Mouse (Mus musculus): ENCODE measurements at regions not wholly inside any gene's neighbourhood (a gene's known extent, or its start where the extent isn't known, plus 50 kb on each side); places are given as distances from the start of the nearest gene placed in this dataset.

DNA sequence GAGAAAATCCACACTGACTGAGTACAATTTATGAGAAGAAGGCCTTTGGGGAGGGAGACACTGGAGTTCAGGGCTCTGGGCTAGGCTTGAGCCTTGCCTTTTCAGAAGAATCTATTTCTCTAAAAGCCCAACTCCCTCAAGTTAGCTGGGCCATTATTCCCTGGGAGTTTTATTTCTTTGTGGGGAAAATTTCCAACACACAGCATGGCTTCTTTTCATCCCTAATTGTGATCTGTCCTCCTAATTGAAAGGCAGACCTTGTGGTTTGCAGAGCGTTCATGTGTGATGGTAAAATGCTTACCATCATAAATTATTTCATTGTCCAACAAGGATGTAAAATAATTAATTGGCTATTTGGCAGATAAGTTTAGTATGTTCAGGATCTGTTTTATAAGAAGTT is 204.1 kb downstream of the Tgfb2 start:
- no peak for DNase-seq (ENCODE audit: low spot score)

DNA sequence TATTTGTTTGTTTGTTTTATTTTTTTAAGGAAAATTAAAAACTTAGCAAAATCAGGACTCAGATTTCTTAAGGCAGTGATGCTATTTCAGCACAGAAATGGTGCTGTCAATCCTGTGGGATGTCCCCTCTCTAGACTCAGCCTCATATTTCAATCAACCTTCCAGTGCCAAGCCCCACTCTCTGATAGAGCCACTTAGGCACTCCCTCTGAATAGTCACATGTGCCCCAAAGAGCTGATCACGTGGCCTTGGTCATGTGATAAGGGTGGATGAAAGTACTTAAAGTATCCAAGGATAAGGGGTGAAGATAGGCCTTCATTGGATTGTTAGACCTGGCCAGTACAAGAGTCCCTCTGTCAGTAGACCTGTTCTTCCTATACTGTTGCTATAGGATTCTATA is 207.9 kb downstream of the Tgfb2 start:
- no peak for DNase-seq (ENCODE audit: low spot score)

DNA sequence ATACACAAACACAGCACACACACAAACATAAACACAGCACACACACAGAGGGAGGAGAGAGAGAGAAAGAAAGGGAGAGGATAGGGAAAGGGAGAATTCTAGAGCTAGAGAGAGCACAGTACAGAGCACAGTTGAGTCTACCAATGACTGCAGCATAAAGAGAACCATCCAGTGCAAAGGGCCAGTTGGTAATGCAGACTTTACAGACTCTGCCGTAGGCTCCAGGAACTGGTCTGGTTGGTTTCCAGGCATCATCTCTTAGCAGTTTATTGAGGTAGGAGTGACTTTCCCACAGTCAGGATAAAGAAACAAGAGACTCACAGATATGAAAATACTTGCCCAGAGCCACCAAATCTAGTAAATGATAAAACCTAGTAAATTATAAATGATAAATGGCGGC is 208.5 kb downstream of the Tgfb2 start:
- DNase-seq (ENCODE audit: low spot score), result no peak

DNA sequence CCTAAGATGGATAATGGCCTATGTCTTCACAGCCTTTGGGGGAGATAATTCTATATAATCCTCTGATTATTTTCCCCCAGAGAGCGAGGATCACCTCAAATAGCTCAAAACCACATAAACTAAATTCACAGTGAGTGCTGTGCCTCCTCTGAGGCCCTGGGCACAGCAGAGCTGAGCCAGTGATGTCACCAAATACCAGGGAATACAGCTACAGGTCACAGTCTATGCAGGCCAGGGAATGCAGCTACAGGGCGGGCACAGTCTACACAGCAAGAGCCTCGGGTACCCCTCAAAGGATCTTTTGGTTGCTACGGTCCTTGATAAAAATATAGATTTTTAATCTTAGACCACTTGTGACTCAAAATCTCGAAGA is 211.4 kb downstream of the Tgfb2 start:
- DNase-seq (ENCODE audit: low spot score), result no peak

DNA sequence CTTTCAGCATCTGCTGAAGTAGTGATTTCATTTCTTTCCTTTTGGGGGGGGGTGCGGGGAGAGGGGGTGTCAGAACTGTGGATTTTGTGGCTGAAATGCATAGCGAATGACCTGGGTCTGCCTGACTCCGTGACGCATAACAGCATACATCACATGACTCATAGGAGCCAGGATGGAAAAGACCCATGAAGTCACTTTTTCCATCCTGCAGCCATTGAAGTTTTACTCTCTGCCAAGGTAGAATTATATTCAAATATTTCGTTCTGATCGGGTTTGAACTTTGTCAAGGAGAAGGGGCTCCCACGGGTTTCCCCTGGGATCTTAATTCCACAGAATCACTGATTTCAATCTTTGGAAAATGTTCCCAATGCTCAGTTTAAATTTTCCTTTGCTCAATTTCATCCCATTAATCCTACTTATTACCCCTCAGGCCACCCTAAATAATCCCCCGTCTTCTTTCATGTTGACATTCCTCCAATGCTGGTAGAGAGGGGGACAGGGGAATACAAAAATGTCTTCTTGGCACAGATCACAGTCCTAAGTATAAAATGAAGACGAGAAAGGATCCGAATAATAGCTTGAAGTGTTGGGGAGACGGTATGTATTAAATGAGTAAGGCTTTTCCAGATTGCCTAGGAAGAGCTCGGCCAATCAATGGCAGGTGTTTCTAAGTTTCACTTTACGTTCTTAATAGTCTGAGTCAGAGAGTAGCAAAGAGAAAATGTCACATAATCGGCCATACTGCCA is 212.0 kb downstream of the Tgfb2 start:
- no peak for DNase-seq (ENCODE audit: low spot score)

DNA sequence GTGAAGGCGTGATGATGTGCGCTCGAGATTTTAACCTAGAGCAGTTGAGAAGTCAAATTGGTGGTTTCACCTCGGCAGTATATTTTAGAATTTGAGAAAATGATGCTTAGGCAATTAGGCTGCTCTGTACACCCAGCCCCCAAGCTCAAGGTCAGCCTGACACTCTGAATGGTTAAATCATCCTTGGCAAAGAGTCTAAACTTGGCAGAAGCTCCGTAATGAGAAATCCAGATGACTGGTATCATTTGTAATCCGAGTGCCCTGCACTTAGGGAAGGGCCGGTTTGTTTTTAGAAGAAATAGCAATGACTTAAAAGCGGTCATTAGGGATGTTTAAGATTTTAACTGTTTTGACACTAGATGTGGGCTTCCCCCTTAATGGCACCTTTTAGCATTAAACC is 223.6 kb downstream of the Tgfb2 start:
- DNase-seq (ENCODE audit: low spot score), result no peak

DNA sequence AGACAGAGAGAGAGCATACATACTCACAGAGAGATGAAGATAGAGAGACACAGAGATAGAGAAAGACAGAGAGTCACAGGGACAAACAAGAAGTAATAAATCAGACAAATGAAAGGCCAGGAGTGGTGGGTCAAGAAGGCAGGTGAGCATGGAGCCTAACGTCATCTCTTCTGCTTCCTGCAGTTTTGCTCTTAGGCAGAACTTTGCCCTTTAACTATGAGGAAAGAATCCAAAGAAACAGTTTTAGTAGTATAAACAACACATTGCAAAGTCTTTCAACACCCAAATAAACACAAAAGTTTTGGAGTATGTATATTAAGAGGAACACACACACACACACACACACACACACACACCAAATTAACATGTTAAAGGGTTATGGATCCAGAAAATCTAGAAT is 225.8 kb downstream of the Tgfb2 start:
- DNase-seq (ENCODE audit: low spot score), result no peak

DNA sequence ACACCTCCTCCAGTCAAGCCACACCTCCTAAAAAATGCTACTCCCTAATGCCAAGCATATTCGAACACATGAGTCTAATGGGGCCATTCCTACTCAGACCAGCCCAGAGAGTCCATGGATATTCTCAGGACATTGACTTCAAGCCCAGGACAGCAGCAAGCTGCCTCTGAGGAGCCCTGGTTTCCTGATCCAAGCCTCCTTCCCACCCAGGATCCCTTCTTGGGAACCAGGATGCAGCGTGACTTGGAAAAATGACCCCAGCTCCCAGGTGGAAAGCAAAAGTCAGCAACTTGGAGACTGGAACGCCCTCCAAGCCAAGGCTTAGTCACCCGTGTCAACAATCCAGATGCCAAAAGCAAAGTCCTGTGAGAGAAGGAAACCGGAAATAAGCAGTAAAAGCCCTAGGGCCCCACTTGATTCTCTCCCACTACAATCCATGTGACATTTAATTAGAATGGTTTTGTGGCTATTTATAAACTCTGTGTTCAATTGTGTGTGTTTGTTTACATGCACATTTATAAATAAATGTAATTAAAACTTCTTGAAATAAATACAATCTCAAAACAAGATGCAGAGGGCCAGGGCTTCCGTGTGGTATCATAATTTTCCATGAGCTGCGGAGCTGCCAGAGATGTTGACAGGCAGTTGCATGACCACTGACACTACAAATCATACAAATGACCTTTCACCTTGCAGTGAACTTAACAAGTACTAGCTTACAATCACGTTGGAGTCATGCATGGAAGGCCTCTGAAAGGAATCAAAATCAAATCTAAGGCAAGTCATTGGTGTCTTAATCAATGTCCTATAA is 227.2 kb downstream of the Tgfb2 start:
- no peak for DNase-seq (ENCODE audit: low spot score)

DNA sequence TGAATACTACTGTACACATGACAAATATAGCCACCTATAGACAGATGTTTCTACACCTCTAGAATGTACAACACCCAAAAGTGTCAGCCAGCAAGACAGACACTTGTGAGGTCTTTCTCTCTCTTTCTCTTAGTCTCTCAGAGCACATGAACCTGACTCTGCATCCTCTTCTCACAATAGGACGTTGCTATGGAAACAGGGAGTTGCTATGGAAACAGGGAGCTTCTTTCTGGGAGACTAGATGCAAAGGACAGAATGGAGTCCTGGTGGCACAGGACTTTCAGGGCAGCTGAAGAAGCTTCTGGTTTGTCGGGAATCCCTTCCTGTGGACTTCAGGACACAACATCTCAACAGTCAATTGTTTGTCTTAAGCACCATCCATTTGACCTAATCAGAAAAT is 230.9 kb downstream of the Tgfb2 start:
- no peak for DNase-seq (ENCODE audit: low spot score)

DNA sequence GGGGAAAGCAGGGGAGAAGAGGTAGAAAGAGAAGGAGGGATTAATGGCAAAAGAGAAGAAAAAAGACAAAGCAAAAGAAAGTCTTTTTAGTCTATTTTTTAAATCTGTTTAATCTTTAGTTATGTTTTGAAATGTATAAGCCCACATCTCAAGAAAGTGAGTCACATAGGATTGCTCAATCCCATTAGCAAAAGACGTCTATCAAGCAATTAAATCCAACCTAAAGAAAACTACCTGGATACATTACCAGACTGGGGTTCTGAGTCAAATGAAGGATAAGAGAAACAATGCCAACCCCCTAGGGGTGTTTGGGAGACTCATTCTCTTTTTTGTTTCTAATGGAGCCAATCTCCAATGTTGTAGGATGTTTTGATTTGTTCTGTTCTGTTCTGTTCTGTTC is 231.4 kb downstream of the Tgfb2 start:
- DNase-seq (ENCODE audit: low spot score), result no peak

DNA sequence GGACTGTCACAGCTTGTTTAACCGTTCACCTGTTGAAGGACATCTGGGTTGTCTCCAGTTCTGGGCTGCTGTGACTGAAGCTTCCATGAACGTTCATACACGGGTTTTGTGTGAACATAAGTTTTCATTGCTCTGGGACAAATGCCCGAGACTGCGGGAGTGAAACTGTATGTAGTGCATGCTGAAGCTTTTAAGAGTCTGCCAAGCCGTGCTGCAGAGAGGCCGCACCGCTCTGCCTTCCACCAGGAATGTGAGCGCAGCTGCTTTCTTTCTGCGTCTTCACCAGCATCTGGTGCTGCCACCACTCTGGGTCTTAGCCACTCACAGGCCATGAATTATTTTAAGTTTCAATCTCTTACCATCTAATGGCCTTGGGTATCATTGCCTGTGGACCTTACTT is 232.8 kb downstream of the Tgfb2 start:
- DNase-seq (ENCODE audit: low spot score), result no peak

DNA sequence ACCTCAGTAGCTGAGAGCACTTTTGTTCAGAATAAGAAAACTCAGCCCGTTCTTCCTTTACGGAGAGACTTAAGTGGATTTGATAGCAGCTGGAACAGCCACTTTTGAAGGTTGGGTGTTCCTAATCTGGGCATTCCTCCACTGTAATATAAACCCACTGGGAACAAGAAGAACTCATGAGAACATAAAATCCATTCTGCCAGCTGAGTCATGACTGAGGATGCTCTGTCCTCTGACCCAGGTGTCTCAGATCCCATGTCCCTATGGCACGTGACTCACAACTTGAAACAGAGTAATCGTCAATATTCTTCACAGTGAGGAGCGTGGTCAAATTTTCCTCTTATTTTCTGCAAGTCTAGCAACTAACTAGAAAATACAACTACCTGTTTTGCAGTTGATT is 240.3 kb downstream of the Tgfb2 start:
- no peak for DNase-seq (ENCODE audit: low spot score)

DNA sequence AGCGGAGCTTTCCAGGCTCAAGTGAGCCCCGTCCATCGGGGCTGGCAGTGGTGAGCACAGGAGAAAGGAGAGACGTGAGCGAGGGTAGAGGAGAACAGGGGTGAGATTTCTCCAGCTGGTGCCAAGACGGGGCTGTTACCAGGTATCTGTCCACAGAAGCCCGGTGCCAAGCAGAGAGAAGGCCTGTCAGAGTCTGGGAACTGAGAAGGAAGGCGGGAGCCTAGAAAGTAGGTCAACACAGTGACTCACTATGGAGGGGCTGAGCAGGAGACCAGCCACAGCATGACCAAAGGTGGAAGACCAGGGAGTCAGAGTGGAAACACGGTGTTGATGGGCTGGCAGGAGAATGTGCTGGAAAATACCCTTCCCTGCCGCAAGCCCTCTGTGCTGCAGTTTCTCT is 245.0 kb downstream of the Tgfb2 start:
- no peak for DNase-seq (ENCODE audit: low spot score)

DNA sequence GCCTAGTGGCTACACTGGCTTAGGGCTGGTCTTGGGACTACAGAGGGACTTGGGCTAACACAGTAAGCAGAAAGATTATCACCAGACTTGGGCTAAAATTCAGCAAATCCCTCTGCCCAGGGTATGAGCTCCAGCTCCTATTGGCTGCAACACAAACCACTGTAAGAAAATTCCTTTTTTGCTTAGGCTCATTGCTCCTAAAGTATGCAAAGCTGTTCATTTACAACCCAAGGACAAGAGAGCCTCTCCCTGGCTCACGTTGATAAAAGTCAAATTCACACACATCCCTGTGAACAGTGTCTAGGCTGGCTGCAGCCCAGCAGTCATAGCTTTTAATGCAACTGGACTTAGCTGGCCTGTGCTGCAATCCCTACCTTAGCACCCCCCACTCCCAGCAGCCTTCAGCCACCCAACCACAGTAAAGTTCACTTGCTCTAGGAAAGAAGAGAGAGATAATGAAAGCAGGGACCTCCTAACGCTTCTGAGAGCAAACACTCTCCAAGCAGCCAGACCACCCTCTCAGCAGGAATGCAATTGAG is 247.6 kb downstream of the Tgfb2 start:
- no peak for DNase-seq (ENCODE audit: low spot score)

DNA sequence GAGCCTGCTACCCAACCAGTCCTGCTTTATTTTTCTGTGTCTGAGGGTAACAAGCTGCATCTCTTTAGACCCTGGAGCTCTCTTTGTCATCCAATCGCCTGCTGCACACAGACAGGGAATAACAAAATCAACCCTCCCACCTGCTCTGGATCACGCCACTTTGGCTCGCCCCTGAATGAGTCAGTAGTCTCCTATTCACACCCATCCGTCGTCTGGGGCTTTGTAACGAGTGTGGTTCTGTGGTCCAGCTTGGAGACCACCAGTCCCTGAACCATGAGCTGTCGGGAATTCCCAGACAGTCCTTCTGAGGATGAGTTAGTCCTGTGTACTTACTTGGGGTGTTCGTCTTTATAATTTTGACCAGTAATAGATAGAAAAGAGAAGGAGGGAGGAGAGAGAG is 248.7 kb downstream of the Tgfb2 start:
- DNase-seq (ENCODE audit: low spot score), result no peak

DNA sequence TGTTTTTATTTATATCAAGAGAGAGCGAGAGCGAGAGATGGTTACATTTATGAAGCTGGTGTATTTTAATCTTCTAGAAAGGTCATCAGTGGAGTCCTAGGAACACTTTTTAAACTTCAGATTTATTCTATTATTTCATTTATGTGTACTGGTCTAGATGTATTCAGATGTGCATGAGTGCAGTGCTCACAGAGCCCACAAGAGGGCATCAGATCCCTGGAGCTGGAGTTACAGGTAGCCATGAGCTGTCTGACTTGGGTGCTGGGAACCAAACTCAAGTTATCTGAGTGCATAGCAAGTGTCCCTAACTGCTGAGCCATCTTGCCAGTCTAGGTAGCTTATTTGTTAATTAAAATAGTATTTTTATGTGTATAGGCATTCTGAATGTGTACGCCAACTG is 249.7 kb downstream of the Tgfb2 start:
- no peak for DNase-seq (ENCODE audit: low spot score)

DNA sequence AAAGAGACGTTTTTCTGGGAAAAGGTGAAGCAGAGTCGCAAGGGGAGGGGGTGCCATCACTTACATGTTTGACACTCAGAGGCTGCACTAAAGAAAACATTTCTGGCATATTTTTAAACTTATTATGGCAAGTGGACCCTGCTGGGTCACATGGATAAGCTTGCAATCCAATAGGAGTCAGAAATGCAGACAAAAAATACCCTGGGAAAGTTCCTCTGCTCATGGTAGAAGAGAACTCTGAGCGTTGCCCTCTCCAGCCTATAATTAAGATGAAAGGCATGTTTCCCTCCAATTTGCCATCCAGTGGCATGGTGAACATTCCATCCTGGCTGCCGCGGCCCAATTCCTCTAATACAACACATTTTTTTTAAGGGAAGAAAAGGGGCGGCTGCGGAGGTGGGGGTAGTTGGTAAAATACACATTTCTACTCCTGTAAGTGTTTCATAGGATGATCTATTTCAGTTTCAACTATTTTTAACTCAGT is 250.6 kb downstream of the Tgfb2 start:
- DNase-seq (ENCODE audit: low spot score), result no peak

DNA sequence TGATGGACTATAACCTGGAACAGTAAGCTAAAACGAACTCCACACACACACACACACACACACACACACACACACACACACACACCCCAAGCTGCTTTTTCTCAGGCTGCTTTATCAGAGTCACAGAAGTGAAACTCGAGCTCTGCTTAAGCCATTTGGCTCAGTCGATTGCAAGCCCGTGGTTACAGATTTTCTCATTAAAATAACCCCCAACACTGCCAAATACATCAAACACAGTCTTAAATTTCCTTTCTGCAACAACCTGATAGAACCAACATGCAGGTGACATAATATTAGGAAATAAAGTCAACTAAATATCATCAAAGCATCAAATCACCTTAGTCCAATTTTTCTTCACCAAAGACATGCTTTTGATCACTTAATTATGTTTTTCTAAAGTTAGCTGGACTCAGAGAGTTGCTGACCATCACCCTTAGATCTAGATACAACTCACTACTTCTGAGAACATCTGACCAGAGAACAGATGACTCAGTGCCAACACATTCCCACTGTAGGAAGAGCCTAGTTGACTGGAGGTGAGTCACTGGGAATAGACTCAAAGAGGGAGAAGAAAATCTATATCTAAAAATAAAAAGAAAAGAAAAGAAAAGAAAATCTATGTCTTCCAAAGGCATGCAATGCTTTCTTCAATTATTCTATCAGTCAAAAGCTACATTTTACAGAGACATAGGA is 251.2 kb downstream of the Tgfb2 start:
- no peak for DNase-seq (ENCODE audit: low spot score)

DNA sequence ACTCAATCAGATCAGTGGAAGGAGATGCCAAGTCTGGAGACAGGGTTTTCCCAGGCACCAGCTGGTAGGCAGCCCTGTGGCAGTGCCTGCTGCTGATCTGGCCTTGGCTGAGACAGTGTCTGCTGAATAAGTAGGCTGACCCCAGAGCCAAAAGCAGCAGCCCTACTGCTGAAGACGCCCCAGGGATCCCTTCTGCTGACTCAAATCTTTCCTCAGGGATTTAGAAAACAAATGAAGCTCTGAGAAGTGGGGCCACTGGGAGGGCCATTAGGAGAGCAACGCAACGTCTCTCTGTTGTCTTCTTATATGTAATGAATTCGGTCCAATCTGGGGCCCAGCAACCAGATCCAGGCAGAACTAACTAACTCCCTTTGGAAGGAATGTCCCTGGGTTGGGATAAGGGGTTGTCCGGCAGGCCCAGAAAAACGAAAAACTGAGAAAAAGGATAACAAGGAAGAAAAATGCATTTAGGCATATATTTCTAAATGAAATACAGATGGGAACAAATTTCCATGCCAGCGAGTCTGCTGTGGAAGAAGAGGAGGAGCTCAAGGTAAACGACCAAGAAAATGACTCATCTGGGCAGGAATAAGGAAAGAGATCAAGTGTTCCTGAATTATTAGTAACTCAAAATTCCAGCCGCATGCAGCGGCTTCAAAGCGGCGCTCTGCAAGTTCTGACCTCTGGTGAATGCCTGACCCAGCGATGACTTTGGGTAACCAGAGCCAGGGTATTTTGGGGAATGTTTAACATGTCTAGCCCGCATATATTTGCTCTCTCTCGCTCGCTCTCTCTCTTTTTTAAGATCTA is 256.7 kb downstream of the Tgfb2 start:
- no peak for DNase-seq (ENCODE audit: low spot score)

DNA sequence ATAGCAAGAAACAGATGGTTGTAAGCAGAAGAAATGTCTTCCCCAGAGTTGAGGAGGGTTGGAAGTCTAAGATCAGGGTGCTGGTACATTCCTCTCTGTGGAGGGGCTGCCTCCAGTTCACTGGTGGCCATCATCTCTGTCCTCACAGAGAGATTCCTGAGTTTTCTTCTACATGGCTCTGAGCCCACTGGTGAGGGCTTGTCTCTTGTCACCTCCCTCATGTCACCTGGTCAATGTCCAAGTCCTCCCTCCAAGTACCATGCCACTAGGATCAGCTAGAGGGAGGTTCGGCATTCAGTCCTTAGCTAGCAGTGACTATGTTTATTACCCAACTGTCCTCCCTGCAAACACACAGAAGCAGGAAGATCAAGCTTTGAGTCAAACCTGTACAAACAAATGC is 258.3 kb downstream of the Tgfb2 start:
- no peak for DNase-seq (ENCODE audit: low spot score)

DNA sequence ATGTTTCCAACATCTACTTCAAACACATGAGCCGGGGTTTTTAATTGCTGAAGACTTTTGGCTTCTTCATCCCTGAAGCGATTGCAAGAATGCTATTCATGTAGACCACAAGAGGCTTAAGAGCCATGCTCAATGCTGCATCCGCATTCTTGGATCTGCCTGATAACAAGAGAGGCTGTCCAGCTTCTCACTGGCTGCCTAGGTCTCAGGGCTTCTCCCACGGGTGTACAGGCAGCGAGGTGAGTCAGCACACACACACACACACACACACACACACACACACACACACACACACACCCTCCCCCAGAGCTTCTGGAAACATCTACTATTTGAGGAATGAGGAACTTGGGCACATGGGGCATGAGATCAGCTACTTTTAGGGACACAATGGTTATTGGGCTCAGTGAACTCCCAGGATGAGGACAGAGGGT is 261.1 kb downstream of the Tgfb2 start:
- DNase-seq (ENCODE audit: low spot score), result no peak

DNA sequence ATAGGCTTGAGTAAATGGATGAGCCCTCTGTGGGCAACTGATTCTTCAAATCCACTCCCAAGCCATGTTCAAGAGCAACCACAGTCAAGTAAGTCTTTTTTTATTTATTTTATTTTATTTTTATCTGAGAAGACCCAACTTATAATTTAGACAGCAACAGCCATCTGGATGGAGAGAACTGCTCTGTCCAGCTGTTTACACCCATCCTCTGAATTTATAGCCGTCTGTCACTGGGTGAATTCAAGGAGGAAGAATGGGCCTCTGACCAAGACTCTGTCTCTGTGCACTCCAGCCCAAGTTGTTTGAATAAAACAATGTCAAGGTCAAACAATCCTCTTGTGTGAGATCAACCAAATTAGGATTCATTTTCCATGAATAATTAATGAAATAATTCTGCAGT is 263.6 kb downstream of the Tgfb2 start:
- DNase-seq (ENCODE audit: low spot score), result no peak

Data from ovary, postnatal 10 days (tissue).